Mouse (Mus musculus): Measurements from ENCODE around the gene St6galnac3.

The St6galnac3 gene

DNA sequence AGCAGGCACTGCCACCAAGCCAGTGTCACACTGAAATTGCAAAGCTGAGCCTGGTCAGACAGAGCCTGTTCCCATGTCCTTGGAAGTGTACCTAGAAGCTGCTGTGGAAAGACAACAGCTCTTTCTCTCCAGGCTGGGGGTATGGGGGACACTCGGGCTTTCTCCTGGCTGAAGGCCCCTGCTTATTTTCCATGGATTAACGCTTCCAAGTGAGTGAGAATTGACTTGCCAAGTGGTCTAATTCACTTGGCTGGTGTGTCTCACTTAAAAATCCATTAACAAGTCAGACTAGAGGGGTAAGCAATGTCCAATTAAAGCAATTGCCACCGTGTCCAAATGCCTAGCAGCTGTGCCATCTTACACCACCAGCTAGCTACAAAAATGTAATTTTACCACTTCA lies 140.1 kb downstream of the St6galnac3 start:
- no peak for DNase-seq (ENCODE audit: low spot score)

DNA sequence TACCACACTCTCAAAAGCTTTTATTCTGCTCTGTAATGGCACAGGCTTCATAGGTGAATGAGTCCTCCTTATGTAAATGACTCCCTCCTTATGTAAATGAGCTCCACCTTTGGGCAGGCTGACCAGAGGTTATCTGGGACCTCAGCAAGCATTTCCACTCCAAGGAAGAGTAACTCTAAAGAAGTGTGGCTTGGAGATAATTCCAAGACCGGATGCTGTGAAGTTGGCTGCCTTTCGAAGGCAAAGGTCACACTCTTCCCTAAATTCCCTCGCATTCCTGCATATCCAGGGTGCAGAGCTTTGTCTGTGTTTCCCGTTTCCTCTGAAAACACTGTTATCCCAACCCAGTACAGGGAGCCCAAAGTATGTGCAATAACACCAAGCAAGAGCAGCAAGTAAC lies 142.9 kb downstream of the St6galnac3 start:
- DNase-seq (ENCODE audit: low spot score), result no peak

DNA sequence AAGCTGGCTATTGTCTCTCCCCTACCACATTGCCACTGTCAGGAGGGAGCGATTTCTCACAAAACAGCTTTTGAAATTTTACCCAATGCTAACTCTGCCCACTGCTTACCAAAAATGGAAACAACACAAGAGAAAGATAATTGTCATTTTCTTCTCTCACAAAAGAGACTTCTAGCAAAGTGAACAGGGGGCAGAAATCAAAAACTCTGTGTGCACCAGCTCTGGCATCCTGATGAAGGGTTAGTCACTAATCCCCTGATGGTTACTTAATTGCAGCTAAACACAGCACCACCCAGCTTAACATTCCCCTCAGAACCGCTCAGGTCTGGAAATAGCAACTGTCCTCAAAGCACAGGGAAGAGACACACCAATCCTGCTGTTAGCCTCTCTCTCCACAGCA lies 144.3 kb downstream of the St6galnac3 start:
- no peak for DNase-seq (ENCODE audit: low spot score)

DNA sequence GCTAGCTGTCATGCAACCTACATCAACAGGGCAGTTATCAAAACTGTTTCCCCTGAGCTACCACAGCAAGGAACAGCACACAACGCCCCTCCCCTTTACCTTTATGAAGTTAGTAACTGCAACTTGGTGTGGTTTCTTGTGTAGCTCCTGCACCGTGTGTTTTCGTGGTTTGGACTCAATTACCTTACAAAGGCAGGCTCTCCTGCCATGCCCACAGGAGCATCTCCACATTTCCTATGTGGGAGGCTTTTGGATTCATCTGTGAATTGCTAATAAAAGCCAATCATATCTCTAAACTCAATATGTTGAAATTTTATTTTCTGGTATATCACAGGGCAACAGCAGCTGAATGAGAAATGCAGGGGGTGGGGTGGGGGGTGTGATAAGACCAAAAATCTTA lies 144.8 kb downstream of the St6galnac3 start:
- no peak for DNase-seq (ENCODE audit: low spot score)

DNA sequence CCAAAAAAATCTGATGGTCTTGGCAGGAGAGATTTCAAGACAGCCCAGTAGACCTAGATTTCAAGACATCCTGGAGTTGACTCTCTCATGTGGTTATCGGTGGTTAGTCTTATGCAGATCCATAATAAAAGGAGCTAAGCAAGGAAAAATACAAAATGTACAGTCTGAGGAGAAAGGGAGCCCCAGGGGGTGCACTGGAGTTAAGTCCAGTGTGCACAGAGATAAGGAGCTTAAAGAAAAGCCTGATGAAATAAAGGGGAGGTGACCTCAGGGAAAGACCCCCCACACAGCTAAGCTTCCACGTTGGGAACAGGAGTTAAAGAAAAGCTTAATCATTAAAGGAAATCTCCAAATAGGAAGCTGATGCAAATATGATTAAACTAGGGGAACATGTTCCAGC lies 147.7 kb downstream of the St6galnac3 start:
- DNase-seq (ENCODE audit: low spot score), result no peak

DNA sequence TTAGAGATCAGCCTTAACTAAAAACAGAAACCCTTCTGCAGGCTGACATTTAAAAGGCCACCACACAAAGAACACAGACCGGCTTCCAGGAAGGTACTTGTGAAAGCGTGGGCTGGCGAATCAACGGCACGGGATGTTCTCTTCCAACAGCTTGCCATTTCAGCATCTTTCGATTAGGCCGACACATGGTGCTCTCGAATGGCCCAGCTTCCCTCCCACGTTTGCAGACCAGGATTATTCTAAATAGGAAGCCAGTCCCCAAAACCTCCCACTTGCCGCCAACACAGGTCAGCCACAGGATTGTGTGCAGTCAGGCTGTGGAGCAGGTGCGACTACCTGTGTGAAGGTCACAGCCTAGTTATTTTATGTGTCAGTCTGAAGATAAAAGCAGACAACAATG lies 153.8 kb downstream of the St6galnac3 start:
- no peak for DNase-seq (ENCODE audit: low spot score)

DNA sequence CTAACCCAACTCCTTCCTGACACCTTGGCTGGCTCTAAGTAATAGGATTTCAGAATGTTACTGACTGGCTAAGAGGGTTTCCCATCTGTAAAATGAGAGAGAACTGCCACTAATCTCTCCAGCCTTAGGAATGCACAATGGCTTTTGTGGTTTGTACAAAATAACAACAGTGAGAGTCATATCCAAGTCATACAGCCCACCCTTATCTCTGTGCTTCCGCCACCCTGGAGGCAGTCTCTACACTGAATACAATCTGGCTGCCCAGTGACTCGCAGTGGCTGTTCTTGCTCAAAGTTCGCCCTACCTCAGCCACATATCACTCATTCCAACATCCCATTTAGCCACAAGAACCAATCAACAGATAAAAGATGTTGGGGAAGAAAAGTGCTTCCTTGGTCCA lies 156.2 kb downstream of the St6galnac3 start:
- DNase-seq (ENCODE audit: low spot score), result no peak

DNA sequence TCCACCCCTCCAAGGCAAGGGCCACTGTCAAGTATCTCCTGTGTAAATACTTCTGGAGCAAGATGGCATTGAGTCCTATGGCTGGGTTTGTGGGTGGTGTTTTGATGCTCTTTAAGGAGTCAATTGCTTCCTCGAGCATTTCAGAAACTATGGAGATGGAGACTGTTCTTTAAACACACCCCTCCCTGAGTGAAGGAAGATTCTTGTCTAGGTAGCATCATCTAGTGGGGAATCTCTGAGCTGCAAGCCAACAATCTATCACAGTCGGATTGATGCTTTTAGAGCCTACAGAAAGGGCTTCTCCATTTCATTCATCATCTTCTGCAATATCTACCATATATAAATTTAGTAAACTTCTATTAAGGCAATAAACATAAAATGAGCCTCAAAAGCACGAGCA lies 157.1 kb downstream of the St6galnac3 start:
- no peak for DNase-seq (ENCODE audit: low spot score)

DNA sequence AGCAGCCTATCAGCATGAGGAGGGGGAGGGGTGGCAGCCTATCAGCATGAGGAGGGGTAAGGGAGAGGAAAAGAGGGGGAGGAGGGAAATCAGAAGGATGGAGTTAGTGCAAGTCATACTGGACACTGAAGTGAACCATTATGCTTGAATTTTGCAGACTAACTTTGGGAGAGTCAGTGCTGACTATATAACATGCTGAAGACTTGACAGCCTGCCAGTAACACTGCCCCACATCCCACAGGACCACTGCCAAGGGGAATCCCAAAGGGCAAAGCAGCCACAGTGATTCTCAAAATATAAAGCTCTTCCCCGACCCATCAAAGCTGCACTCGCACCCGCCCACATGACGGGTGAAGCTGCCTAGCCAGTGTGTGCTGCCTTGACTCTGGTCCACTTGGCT lies 157.5 kb downstream of the St6galnac3 start:
- no peak for DNase-seq (ENCODE audit: low spot score)

DNA sequence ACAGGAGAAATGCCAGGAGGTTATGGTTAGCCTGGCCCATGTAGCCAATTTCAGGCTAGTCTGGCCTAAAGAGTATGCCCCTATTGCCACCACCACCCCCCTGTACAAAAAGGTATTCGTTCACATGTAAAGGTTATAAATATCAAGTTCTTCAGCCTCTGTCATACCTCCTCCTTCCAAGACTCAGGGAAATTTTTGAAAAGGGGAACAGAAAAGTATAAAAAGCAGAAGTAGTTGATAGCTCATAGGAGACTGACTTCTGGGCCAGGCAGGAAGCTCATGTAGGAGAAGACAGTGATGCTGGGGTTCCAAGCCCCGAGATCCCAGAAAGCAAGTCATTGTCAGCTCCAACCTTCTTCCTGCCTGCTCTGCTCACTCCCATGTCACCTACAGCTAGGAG lies 158.9 kb downstream of the St6galnac3 start:
- DNase-seq (ENCODE audit: low spot score), result no peak

DNA sequence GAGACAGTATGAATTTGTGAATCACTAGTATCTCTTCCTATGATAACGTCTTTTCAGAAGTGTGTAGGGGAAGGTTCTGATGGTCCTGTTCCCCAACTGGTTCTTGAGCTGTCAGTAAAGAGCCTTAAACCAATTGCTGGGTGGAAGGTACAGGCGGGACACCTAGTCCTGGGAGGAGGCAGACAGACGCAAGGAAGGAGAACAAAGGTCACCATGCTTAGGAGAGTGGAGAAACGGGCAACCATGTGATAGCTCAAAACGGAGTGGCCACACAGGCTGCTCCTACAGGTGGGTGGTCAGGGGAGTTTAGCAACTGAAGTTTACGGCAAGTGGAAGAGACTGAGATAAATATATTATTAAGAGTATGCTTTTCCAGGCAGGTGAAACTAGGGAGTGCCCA lies 164.1 kb downstream of the St6galnac3 start:
- no peak for DNase-seq (ENCODE audit: low spot score)

DNA sequence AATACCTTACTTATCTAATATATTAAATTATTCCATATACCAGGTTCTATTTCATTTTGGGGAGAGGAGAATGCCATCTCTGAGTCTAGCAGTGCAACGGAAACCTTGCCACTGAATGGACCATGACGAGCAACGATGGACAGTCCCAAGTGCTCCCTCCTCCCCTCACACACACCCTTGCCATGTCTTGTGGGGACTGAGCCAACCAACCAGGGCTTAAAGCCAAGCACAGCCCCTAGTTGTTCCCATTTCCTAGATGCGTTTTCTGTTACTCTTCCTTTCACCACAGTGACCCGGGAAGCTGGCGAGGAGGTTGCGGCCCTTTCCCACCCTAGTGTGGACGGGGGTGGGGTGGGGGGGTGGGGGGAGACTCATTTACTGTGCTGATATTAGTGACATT lies 165.4 kb downstream of the St6galnac3 start:
- no peak for DNase-seq (ENCODE audit: low spot score)

DNA sequence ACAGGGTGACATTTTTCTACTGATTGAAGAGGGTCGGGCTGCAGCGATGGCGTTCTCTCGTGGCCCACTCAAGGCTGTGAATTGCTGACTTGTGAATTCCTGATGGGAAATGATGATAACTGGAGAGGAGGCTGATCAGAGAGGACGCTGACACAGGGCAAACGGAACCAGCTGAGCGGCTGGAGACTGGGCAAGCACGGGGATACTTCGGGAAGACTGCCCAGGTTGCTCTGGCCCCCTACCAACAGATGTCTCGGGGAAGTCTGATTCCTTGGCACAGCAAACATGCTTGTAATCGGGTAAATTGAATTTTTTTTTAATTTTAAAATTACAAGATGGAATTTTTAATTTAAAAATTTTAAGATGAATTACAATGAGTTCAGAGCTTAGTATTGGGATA lies 168.4 kb downstream of the St6galnac3 start:
- DNase-seq (ENCODE audit: low spot score), result no peak

DNA sequence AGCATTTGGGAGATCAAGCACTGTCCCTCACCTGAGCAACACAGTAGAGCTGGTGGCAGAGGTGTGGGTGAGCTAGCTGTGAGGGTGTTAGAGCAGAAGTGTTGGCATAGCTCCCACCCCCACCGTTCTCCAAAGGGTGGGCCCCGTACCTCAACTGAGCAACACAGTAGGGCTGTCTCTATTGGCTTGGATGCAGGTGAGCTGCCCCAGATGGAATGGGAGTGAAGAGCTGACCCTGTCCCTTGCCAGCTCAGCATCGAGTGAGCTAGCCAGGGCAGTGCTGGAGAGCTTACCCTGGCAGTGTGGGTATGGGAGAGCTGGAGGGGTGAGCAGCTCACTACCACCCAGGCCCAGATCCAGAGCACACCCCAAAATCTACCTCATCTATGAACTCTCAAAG lies 171.3 kb downstream of the St6galnac3 start:
- no peak for DNase-seq (ENCODE audit: low spot score)

DNA sequence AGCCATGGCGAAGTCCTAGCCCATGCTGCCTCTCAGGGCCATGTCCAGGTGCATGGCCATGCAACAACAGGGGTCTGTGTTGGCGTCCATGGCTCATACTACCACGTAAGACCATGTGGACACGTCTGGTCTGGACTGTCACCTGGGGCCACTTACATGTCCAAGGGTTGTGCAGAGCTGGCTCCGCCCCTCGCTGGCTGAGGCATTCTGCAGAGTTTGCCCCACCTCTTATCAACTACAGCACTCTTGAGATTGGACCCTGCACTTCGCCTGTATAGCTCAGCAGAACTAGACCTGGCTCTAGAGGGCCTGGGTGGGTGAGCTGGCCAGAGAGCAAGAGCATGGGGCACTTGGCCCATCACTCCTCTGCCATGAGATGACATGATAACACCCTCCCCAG lies 171.7 kb downstream of the St6galnac3 start:
- DNase-seq (ENCODE audit: low spot score), result no peak

DNA sequence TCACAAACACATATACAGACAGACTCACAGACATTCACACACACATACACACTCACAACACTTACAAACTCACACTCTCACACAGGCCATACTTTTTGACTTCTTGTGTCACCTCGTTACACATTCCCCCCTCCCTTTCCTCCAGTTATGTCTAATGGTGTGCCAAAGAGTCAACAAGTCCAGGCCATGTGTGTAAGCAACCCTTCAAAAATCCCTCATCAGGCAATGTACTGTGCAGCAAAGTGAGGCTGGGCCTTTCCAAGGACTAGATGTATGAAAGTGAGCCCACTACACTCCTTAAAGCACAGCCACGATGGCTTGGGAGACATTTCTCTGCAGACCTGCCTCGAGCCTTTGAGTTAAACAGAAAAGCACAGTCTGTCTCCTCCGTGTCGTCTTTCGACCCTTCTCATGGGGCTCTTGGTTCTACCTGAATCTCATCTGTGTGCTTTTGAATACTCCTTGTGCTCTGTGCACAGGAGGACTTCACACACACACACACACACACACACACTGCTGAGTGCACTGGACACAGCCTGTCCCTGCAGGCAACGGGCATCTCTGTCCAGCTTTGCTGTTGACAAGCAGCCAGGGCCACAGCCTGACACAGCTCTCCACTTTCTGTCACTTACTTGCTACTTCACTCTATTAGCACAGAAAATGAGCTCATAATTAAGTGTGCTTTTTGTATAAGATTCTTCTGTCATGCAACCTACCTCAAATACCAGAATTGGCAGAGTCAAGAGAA lies 177.9 kb downstream of the St6galnac3 start:
- DNase-seq (ENCODE audit: low spot score), result no peak

DNA sequence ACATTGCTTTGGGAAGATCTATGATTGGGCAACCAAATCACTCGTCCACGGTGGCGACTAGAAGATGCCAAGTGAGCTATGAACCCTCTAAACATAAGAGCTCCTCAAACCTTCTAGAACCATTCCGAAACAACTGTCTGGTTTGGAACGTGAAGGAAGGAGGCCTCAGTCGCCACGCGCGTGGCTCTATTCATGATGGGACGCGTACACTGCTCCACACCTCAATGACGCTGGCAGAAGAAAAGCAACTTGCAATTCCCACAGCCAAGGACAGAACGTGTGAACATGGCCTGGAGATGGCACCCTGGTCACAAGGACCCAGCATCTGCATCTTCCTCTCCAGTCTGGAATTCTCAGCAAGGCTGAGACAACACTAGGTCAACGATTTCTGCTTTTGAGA lies 185.1 kb downstream of the St6galnac3 start:
- no peak for DNase-seq (ENCODE audit: low spot score)

DNA sequence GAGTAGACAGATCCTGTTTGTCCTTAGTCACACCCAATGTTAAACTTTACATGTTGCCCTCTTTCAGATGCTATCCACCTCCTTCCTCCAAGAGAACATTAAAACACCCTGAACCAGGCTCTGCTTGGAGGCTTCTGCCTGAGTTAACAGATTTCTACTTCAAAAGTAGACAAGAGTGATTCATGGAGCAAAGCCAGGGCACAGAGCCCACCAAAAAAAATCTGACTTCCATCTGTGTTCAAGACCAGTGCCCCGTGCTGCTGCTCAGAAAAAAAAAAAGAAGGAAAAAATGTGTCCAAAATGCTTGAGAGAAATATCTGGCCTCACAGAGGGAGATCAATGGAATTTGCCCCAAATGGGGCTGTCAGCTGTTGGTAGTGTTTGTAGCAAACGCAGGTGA lies 186.6 kb downstream of the St6galnac3 start:
- no peak for DNase-seq (ENCODE audit: low spot score)

DNA sequence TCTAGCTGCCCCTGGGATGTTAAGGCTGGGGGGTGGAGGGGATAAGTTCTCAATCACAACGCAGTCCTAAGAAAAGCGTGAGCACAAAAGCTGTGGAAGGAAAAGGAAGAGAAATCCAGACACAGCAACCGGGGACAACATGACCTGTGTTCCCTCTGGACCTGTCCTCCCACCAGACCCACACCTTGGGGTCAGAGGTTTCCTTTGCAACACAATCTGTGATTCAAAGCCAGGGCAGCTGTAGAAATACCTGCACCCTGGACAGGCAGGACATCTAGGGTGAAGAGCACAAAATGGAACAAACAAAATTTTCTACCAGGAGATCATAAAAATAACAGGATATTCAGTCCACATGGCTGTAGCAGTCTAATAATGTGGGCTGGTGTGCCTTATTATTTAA lies 187.5 kb downstream of the St6galnac3 start:
- no peak for DNase-seq (ENCODE audit: low spot score)

DNA sequence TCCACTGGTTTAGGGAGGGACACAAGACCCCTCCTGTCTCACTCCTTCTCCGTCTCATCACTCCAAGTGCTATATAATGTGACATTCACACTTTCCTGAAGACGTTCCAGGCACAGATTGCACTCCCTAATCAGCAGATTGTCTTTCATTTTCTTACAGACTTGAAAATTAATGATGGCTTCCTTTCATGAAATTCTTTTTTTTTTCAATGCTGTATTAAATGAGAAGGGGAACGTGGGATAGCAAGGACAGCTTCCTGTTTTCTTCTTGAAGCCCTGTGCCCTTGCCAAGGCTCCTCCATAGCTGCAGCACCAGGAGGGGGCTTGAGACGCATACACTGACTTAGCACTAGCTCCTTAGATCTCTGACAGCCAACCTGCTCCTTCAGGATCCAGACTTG lies 188.7 kb downstream of the St6galnac3 start:
- no peak for DNase-seq (ENCODE audit: low spot score)

DNA sequence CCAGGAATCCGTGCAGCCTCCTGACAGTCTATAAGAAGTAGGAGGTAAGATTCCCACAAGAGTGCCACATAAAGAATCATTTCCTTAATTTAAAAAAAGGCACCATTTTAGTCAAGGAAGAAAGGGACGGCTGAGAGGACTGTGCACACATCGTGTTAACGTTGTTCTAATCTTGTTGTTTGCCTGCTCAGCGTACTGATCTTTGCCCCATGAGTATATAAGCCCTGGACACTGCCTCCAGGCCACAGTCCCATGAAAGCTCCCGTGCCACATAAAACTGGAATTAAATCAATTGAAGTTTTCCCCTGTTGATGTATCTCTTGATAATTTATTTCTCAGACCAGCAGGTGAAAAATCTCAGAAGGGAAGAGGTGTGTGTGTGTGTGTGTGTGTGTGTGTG lies 195.8 kb downstream of the St6galnac3 start:
- DNase-seq (ENCODE audit: low spot score), result no peak

DNA sequence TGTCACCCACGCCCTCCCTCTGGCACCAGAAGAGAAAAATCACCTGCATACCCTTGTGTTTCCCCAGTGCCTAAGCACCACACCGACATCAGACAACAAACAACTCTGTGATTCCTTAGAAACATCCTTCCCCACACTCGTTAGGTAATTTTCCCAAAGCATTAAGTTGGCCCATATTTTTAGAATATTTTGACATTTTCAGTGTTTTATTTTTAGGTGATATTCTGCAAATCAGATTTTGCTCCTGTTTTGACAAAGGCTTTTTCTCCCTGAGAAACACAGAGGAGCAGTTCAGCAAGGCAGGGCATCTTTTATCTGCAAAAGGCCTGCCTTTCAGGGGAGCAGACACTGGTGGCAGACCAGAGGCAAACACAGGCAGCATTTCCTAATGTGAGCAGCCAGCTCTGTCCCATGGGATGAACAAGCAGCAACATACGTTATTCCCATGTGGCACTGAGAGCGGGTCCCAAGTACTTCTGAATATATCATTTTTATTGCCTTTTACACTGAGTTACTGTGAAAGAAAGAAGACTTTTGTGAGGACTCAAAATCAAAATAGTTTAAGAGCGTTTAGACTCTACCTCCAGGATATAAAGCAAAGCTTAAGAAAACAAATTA lies 199.7 kb downstream of the St6galnac3 start:
- DNase-seq (ENCODE audit: low spot score), result no peak

DNA sequence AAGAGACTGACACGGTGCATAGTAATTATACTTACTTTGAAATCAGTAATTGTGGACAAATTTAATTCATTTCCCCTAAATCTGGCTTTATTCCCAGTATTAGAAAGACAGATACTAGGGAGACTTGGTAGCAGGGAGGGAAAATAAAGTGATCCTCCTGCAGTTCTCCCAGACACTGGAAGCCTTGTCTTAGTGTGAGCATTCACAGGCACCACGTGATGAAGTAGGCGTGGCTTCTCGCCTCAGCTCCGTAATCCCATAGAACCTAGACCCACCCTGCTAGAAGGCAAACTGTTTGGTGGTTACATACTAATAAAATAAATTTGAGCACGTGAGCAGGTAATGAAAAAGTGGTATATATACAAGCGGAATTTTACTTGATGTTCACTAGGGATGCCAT lies 208.1 kb downstream of the St6galnac3 start:
- no peak for DNase-seq (ENCODE audit: low spot score)

DNA sequence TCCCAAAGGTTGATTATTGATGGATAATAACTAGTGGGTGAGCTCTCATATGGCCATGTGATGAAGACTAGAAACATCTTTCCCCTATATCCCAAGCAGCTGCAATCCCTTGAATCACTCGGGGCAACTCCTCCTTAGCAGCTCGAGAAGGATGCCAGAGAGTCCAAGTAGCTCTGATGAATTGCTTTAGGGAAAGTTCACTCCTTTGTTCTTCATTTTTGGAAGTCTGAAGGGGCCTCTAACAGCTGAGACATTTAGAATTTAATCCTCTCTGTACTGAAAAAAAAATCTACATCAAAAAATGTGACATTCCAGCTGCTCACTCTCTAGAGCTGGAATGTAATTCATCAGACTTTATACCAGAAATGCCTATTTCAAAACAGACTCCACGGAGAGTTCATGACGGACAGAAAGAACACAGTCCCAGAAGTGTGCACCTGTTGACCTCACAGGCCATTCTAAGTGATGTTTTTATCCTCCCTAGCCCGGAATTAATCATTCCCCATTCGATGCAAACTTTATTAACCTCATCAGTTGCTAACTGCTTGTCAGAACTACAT lies 211.4 kb downstream of the St6galnac3 start:
- no peak for DNase-seq (ENCODE audit: low spot score)

Data from ovary, postnatal 10 days (tissue).